18 mouse cellular contexts compared by ENCODE assay signal in genomic region chr7:64040026-64040737, GRCm38 (mm10).
DNase-seq lines count a peak whose midpoint lies in the region; ATAC-seq and TF ChIP-seq lines count a peak whose summit lies in the region.
"Had no signal": no experiment of that assay in that cellular context is flagged by ENCODE, and none has a peak within 500 bp of the region (broad histone marks: within the 10 kb centered on the region; RNA-seq: fewer than 3 reads in every experiment).

No protein-coding gene starts in this region.

- TF ChIP-seq CTCF in liver, postnatal 0 days (IDR thresholded peaks at IDR 0.05; ENCODE audit: low read depth) = no peak

- H3K27me3 ChIP-seq in heart, embryonic 11.5 days (ENCODE audit: control insufficient read depth, insufficient read depth, low read length) = no peaks in the 10 kb centered on the region
- no peaks in the 10 kb centered on the region for H3K27me3 ChIP-seq in midbrain, embryonic 10.5 days (ENCODE audit: low read depth, poor library complexity, severe bottlenecking)
- no peaks in the 10 kb centered on the region for H3K27me3 ChIP-seq in midbrain, embryonic 14.5 days (ENCODE audit: control insufficient read depth, insufficient read depth, low read length)
- no peaks in the 10 kb centered on the region for H3K27me3 ChIP-seq in liver, postnatal 0 days (ENCODE audit: insufficient read depth, low read length)
- H3K27me3 ChIP-seq: hindbrain, embryonic 12.5 days had no signal

- H3K36me3 ChIP-seq in heart, embryonic 11.5 days (ENCODE audit: control insufficient read depth, insufficient read depth, low read length) = no peaks in the 10 kb centered on the region
- no peaks in the 10 kb centered on the region for H3K36me3 ChIP-seq in midbrain, embryonic 10.5 days
- no peaks in the 10 kb centered on the region for H3K36me3 ChIP-seq in midbrain, embryonic 14.5 days (ENCODE audit: control insufficient read depth, insufficient read depth, low read length)
- H3K36me3 ChIP-seq in liver, postnatal 0 days (replicated peaks; ENCODE audit: insufficient read depth, low read length) = no peaks in the 10 kb centered on the region
- H3K36me3 ChIP-seq: hindbrain, embryonic 12.5 days had no signal

- intact Hi-C loops in heart, postnatal 14 days (cut with DNase I) = no loop called here

- DNase-seq in heart, postnatal 14 days = no peak
- no peak for DNase-seq in midbrain, embryonic 10.5 days (ENCODE audit: low spot score)
- no peak for DNase-seq in midbrain, embryonic 14.5 days
- DNase-seq in liver, postnatal 0 days = no peak
- DNase-seq in thymus, postnatal 36 days = no peak
- DNase-seq: B cell, adult 2 months; cerebellum, adult 2 months; embryo, embryonic 11 days; kidney, adult 11 months; kidney, postnatal 14 days; layer of hippocampus, adult 9-11 months; lung, postnatal 4 days; thymus, adult 2 months had no signal

- peak; percentile 93 for TF ChIP-seq EP300 in liver, postnatal 0 days (IDR thresholded peaks at IDR 0.05; ENCODE audit: low read depth)

- no peak overlapping the region for H3K9ac ChIP-seq in heart, embryonic 11.5 days (ENCODE audit: low read depth, low read length)
- no peak overlapping the region for H3K9ac ChIP-seq in midbrain, embryonic 14.5 days (replicated peaks; ENCODE audit: low read length)
- H3K9ac ChIP-seq in liver, postnatal 0 days (replicated peaks) = no peak overlapping the region
- H3K9ac ChIP-seq: hindbrain, embryonic 12.5 days had no signal

- no peak overlapping the region for H3K27ac ChIP-seq in heart, embryonic 11.5 days (ENCODE audit: low read depth, low read length)
- H3K27ac ChIP-seq in midbrain, embryonic 10.5 days (replicated peaks) = peak overlapping the region; percentile 60; the same call in 1 of the 2 replicates
- no peak overlapping the region for H3K27ac ChIP-seq in midbrain, embryonic 14.5 days (replicated peaks; ENCODE audit: low read depth, low read length)
- no peak overlapping the region for H3K27ac ChIP-seq in liver, postnatal 0 days (ENCODE audit: low read depth)
- H3K27ac ChIP-seq: hindbrain, embryonic 12.5 days had no signal

- H3K9me3 ChIP-seq in heart, embryonic 11.5 days (replicated peaks; ENCODE audit: control insufficient read depth, low read length) = peaks cover 4% of the 10 kb centered on the region; the same call in 1 of the 2 replicates
- peaks cover 4% of the 10 kb centered on the region; the same call in 1 of the 2 replicates for H3K9me3 ChIP-seq in midbrain, embryonic 10.5 days (replicated peaks)
- no peaks in the 10 kb centered on the region for H3K9me3 ChIP-seq in midbrain, embryonic 14.5 days (ENCODE audit: control insufficient read depth, low read length)
- 0 out of 2 replicates have a peak, but pooled peaks cover 3% of the 10 kb centered on the region for H3K9me3 ChIP-seq in liver, postnatal 0 days (ENCODE audit: low read length)

- peak; percentile 52; the same call in 1 of the 2 replicates for ATAC-seq in heart, embryonic 11.5 days (replicated peaks; ENCODE audit: insufficient number of reproducible peaks, low FRiP score, low TSS enrichment)
- no peak for ATAC-seq in midbrain, embryonic 14.5 days (ENCODE audit: low FRiP score, low TSS enrichment)
- peak; percentile 81 for ATAC-seq in erythroid progenitor cell, adult 5-6 weeks (replicated peaks; ENCODE audit: low FRiP score, poor library complexity, severe bottlenecking)
- peak; percentile 85 for ATAC-seq in liver, postnatal 0 days
- no peak for ATAC-seq in monocyte, adult 5-6 weeks (replicated peaks; ENCODE audit: insufficient number of reproducible peaks, low FRiP score, low TSS enrichment, poor library complexity, severe bottlenecking)
- ATAC-seq: midbrain, embryonic 16.5 days had no signal

- no peak overlapping the region for H3K4me2 ChIP-seq in heart, embryonic 11.5 days
- H3K4me2 ChIP-seq in midbrain, embryonic 14.5 days (ENCODE audit: low read length) = no peak overlapping the region
- H3K4me2 ChIP-seq in liver, postnatal 0 days (ENCODE audit: low read depth, low read length) = peak overlapping the region; percentile 24; the same call in 1 of the 2 replicates
- H3K4me2 ChIP-seq: hindbrain, embryonic 12.5 days had no signal

- no peak overlapping the region for H3K4me3 ChIP-seq in heart, embryonic 11.5 days (ENCODE audit: low read depth, low read length)
- H3K4me3 ChIP-seq in midbrain, embryonic 10.5 days = no peak overlapping the region
- H3K4me3 ChIP-seq in midbrain, embryonic 14.5 days (replicated peaks; ENCODE audit: low read depth, low read length) = no peak overlapping the region
- no peak overlapping the region for H3K4me3 ChIP-seq in liver, postnatal 0 days (ENCODE audit: low read depth, low read length)
- H3K4me3 ChIP-seq: hindbrain, embryonic 12.5 days had no signal

- WGBS in heart, embryonic 11.5 days (ENCODE audit: insufficient replicate concordance) = 72% methylated on average over 7 of the region's 7 CpGs
- WGBS in midbrain, embryonic 10.5 days = 66% methylated on average over 7 of the region's 7 CpGs
- WGBS in midbrain, embryonic 14.5 days = 72% methylated on average over 7 of the region's 7 CpGs
- WGBS in liver, postnatal 0 days (ENCODE audit: insufficient replicate concordance) = 65% methylated on average over 7 of the region's 7 CpGs

- peaks cover 23% of the 10 kb centered on the region for H3K4me1 ChIP-seq in heart, embryonic 11.5 days (ENCODE audit: control insufficient read depth, insufficient read depth, low read length)
- peaks cover 26% of the 10 kb centered on the region for H3K4me1 ChIP-seq in midbrain, embryonic 10.5 days
- H3K4me1 ChIP-seq in midbrain, embryonic 14.5 days (ENCODE audit: control insufficient read depth, insufficient read depth, low read length) = no peaks in the 10 kb centered on the region
- H3K4me1 ChIP-seq in liver, postnatal 0 days (ENCODE audit: insufficient read depth) = peaks cover 51% of the 10 kb centered on the region
- H3K4me1 ChIP-seq: hindbrain, embryonic 12.5 days had no signal

Comparison
In these comparisons a context has a peak if more than half of its experiments do, and no peak if none do; other contexts are left out.
1. ATAC-seq: peak in heart, embryonic 11.5 days (single experiment), erythroid progenitor cell, adult 5-6 weeks (single experiment) and liver, postnatal 0 days (single experiment); none in midbrain, embryonic 14.5 days (single experiment) and monocyte, adult 5-6 weeks (single experiment).